Mouse (Mus musculus): ENCODE measurements around the gene Krt78.

Krt78 gene

GRCm38 (mm10) chr15:101974083-101974845 lies 20.2 kb upstream of the Krt78 start:
- in situ Hi-C loops (cut with MboI, MseI), result loop anchor here in 1 of 2 experiments (25.0 kb wide), 2 partner anchors 212 to 437 kb away; partner anchors contain the start of gene Krt84

- in situ Hi-C loops (cut with MboI, MseI), result loop anchor here in 1 of 2 experiments (25.0 kb wide), 2 partner anchors 211 to 436 kb away; partner anchors contain the start of gene Krt84
Measured at GRCm38 (mm10) chr15:101973414-101974077, 19.5 kb upstream of the Krt78 start.

GRCm38 (mm10) chr15:101970536-101970935 lies 16.4 kb upstream of the Krt78 start:
- in situ Hi-C loops (cut with MboI, MseI), result loop anchor here in 1 of 2 experiments (25.0 kb wide), 2 partner anchors 208 to 433 kb away; partner anchors contain the start of gene Krt84

GRCm38 (mm10) chr15:101966808-101967207 lies 12.7 kb upstream of the Krt78 start:
- in situ Hi-C loops (cut with MboI, MseI), result loop anchor here in 1 of 2 experiments (25.0 kb wide), 2 partner anchors 205 to 430 kb away; partner anchors contain the start of gene Krt84

GRCm38 (mm10) chr15:101958891-101959290 lies 4.8 kb upstream of the Krt78 start:
- in situ Hi-C loops (cut with MboI, MseI), result loop anchor here in 1 of 2 experiments (25.0 kb wide), 2 partner anchors 197 to 422 kb away; partner anchors contain the start of gene Krt84

GRCm38 (mm10) chr15:101952733-101953474 lies 1.2 kb downstream of the Krt78 start:
- in situ Hi-C loops (cut with MboI, MseI), result loop anchor here in 1 of 2 experiments (25.0 kb wide), 2 partner anchors 191 to 416 kb away; partner anchors contain the start of gene Krt84

- in situ Hi-C loops (cut with MboI, MseI), result no loop called here
Measured at GRCm38 (mm10) chr15:101945430-101945829, 8.7 kb downstream of the Krt78 start.

GRCm38 (mm10) chr15:101941948-101942347 lies 12.1 kb downstream of the Krt78 start:
- in situ Hi-C loops (cut with MboI, MseI), result no loop called here

- in situ Hi-C loops (cut with MboI, MseI), result no loop called here
Measured at GRCm38 (mm10) chr15:101940274-101940829, 13.7 kb downstream of the Krt78 start, which contains the start of gene Krt79. TSS of gene Krt79 (minus strand) at chr15:101940324.

GRCm38 (mm10) chr15:101938600-101939308 lies 15.3 kb downstream of the Krt78 start:
- in situ Hi-C loops (cut with MboI, MseI), result loop anchor here (10.0 kb wide), 2 partner anchors 294 to 1486 kb away; partner anchors contain the start of gene Gm5478 (in 1 of the 2)

GRCm38 (mm10) chr15:101933024-101933423 lies 21.1 kb downstream of the Krt78 start:
- in situ Hi-C loops (cut with MboI, MseI), result loop anchor here (10.0 kb wide), 2 partner anchors 288 to 1492 kb away; partner anchors contain the start of gene Gm5478 (in 1 of the 2)

GRCm38 (mm10) chr15:101929666-101930065 lies 24.4 kb downstream of the Krt78 start:
- in situ Hi-C loops (cut with MboI, MseI), result loop anchor here (10.0 kb wide), 2 partner anchors 285 to 1495 kb away; partner anchors contain the start of gene Gm5478 (in 1 of the 2)

- in situ Hi-C loops (cut with MboI, MseI), result no loop called here
Measured at GRCm38 (mm10) chr15:101929087-101929486, 25.0 kb downstream of the Krt78 start.

GRCm38 (mm10) chr15:101927340-101928080 lies 26.6 kb downstream of the Krt78 start:
- in situ Hi-C loops (cut with MboI, MseI), result no loop called here

- in situ Hi-C loops (cut with MboI, MseI), result no loop called here
Measured at GRCm38 (mm10) chr15:101925041-101925440, 29.0 kb downstream of the Krt78 start.

- in situ Hi-C loops (cut with MboI, MseI), result no loop called here
Measured at GRCm38 (mm10) chr15:101924635-101925034, 29.5 kb downstream of the Krt78 start, which contains the start of gene Krt4. TSS of gene Krt4 (minus strand) at chr15:101924735.

GRCm38 (mm10) chr15:101922296-101922695 lies 31.8 kb downstream of the Krt78 start:
- in situ Hi-C loops (cut with MboI, MseI), result no loop called here

GRCm38 (mm10) chr15:101916072-101916471 lies 38.0 kb downstream of the Krt78 start:
- in situ Hi-C loops (cut with MboI, MseI), result no loop called here

- in situ Hi-C loops (cut with MboI, MseI), result no loop called here
Measured at GRCm38 (mm10) chr15:101904849-101905248, 49.2 kb downstream of the Krt78 start.
